Mouse (Mus musculus) liver, adult 2 months (tissue): ENCODE data around the gene Tmem191c. TPM values are rescaled to one million over a fixed set of nuclear protein-coding genes. Genes with fewer than 3 reads are reported as not detected.
A peak's percentile ranks its signal among the peaks of the same experiment; 100 is the strongest.

ENCODE experiments used
- DNase-seq: peaks from one replicate; pipeline ENCODE4 v3.0.0-alpha.2; 2011; ENCODE audit warnings: low read depth, low spot score; ENCODE audit errors: extremely low read depth
- H3K27ac ChIP-seq: fragments of 200-500 bp; replicated peaks from 2 replicates; pipeline ENCODE4 v1.5.1; 2012; ENCODE audit warnings: low read depth, mild to moderate bottlenecking, control low read depth, inconsistent platforms, low read length; ENCODE audit not compliant: insufficient read depth
- H3K27me3 ChIP-seq: fragments of 200-500 bp; 2 replicates; pipeline ENCODE4 v1.6.1; 2012; ENCODE audit warnings: mild to moderate bottlenecking, moderate library complexity, low read length, inconsistent platforms; ENCODE audit not compliant: control insufficient read depth, insufficient read depth
- H3K36me3 ChIP-seq: fragments of 200-500 bp; 2 replicates; pipeline ENCODE4 v1.6.1; 2012; ENCODE audit warnings: low read length, inconsistent platforms; ENCODE audit not compliant: control insufficient read depth, insufficient read depth
- H3K4me1 ChIP-seq: fragments of 200-500 bp; 2 replicates; pipeline ENCODE4 v1.6.1; 2011; ENCODE audit warnings: low read length; ENCODE audit not compliant: control insufficient read depth, insufficient read depth
- H3K4me3 ChIP-seq: fragments of 200-500 bp; 2 replicates; pipeline ENCODE4 v1.5.1; 2011; ENCODE audit warnings: low read depth, mild to moderate bottlenecking, control low read depth, low read length, moderate library complexity; ENCODE audit not compliant: insufficient read depth
- H3K79me2 ChIP-seq: fragments of 200-500 bp; 2 replicates; pipeline ENCODE4 v1.6.1; 2012; ENCODE audit warnings: inconsistent platforms, mild to moderate bottlenecking, low read length, moderate library complexity; ENCODE audit not compliant: control insufficient read depth, insufficient read depth
- H3K9ac ChIP-seq: fragments of 200-500 bp; 2 replicates; pipeline ENCODE4 v1.6.1; 2012; ENCODE audit warnings: low read depth, mild to moderate bottlenecking, control low read depth, inconsistent platforms, low read length
- CTCF ChIP-seq: fragments of 200-500 bp; IDR thresholded peaks from 2 replicates; pipeline ENCODE4 v1.5.1; 2011; ENCODE audit warnings: low read depth, low read length, control low read depth
- POLR2A ChIP-seq: fragments of 200-500 bp; IDR thresholded peaks from 2 replicates; pipeline ENCODE4 v1.6.1; 2011; ENCODE audit warnings: low read length, control low read depth; ENCODE audit not compliant: insufficient read depth; ENCODE audit errors: extremely low read depth
- WGBS: fragments of 180-500 bp; shearing (Covaris S2); methylation state at CpG from one replicate; pipeline ENCODE4 v1.1.7; 2018; 5-methylcytosine and 5-hydroxymethylcytosine counted together
- polyA plus RNA-seq: library from polyadenylated mRNA; depleted of rRNA; stranded (reverse); fragments of >200 nt; gene quantifications from 2 replicates; pipeline ENCODE4 v1.2.3, GENCODE M21; 2012
- total RNA-seq: library from RNA; depleted of rRNA; stranded (reverse); fragments of >200 nt; gene quantifications from 2 replicates; pipeline ENCODE4 v1.2.3, GENCODE M21; 2014

The Tmem191c gene
- total and polyA plus RNA-seq, 2 experiments, result 0.37 to 1.4 TPM

GRCm38 (mm10) chr16:17280471-17280870 lies 4.6 kb downstream of the Tmem191c start:
- Histone ChIP-seq H3K9ac (no peak overlapping the region), H3K4me1 (peaks cover 5% of the 10 kb centered on the region), H3K27me3 (no peaks in the 10 kb centered on the region), H3K79me2 (no peaks in the 10 kb centered on the region), H3K36me3 (no peaks in the 10 kb centered on the region), H3K27ac (no peak overlapping the region), H3K4me3 (no peak overlapping the region)
- TF ChIP-seq CTCF (no peak), POLR2A (no peak)
- no peak for DNase-seq
- 92% methylated on average over 11 of the region's 11 CpGs for WGBS

GRCm38 (mm10) chr16:17283151-17283550 lies 7.3 kb downstream of the Tmem191c start:
- TF ChIP-seq POLR2A, result no peak
- TF ChIP-seq CTCF, result no peak
- H3K9ac ChIP-seq, result no peak overlapping the region
- H3K4me1 ChIP-seq, result no peaks in the 10 kb centered on the region
- DNase-seq, result no peak
- no peaks in the 10 kb centered on the region for H3K27me3 ChIP-seq
- no peak overlapping the region for H3K27ac ChIP-seq
- WGBS, result 90% methylated on average over 6 of the region's 6 CpGs
- H3K4me3 ChIP-seq, result no peak overlapping the region
- peaks cover 3% of the 10 kb centered on the region; the same call in 1 of the 2 replicates for H3K36me3 ChIP-seq
- H3K79me2 ChIP-seq, result no peaks in the 10 kb centered on the region

- no peak for TF ChIP-seq POLR2A
- no peak for TF ChIP-seq CTCF
- no peak overlapping the region for H3K27ac ChIP-seq
Observed at GRCm38 (mm10) chr16:17287103-17287502, 11.2 kb downstream of the Tmem191c start.

GRCm38 (mm10) chr16:17291016-17291415 lies 15.1 kb downstream of the Tmem191c start:
- no peaks in the 10 kb centered on the region for H3K79me2 ChIP-seq
- no peak overlapping the region for H3K27ac ChIP-seq
- WGBS, result 94% methylated on average over 2 of the region's 2 CpGs
- no peak for DNase-seq
- H3K4me1 ChIP-seq, result no peaks in the 10 kb centered on the region
- no peak for TF ChIP-seq POLR2A
- no peak for TF ChIP-seq CTCF
- H3K9ac ChIP-seq, result no peak overlapping the region
- H3K36me3 ChIP-seq, result peaks cover 25% of the 10 kb centered on the region; the same call in 1 of the 2 replicates
- H3K27me3 ChIP-seq, result no peaks in the 10 kb centered on the region
- H3K4me3 ChIP-seq, result no peak overlapping the region

More at GRCm38 (mm10) chr16:17287103-17287502, 11.2 kb downstream of the Tmem191c start:
- Histone ChIP-seq H3K36me3 (peaks cover 13% of the 10 kb centered on the region; the same call in 1 of the 2 replicates), H3K79me2 (no peaks in the 10 kb centered on the region), H3K27me3 (no peaks in the 10 kb centered on the region), H3K9ac (no peak overlapping the region), H3K4me3 (no peak overlapping the region), H3K4me1 (no peaks in the 10 kb centered on the region)
- DNase-seq, result peak; percentile 14
- 62% methylated on average over 2 of the region's 2 CpGs for WGBS

- TF ChIP-seq CTCF, result peak; percentile 97
- no peak for TF ChIP-seq POLR2A
- Histone ChIP-seq H3K79me2 (no peaks in the 10 kb centered on the region), H3K36me3 (peaks cover 29% of the 10 kb centered on the region), H3K4me1 (no peaks in the 10 kb centered on the region), H3K27me3 (no peaks in the 10 kb centered on the region), H3K4me3 (no peak overlapping the region), H3K27ac (no peak overlapping the region), H3K9ac (no peak overlapping the region)
- 2% methylated on average over 2 of the region's 2 CpGs for WGBS
- DNase-seq, result peak; percentile 45
Observed at GRCm38 (mm10) chr16:17292751-17293150, 16.9 kb downstream of the Tmem191c start.

- TF ChIP-seq CTCF (no peak), POLR2A (no peak)
- Histone ChIP-seq H3K4me3 (no peak overlapping the region), H3K27ac (no peak overlapping the region), H3K27me3 (no peaks in the 10 kb centered on the region), H3K79me2 (no peaks in the 10 kb centered on the region), H3K9ac (no peak overlapping the region), H3K4me1 (no peaks in the 10 kb centered on the region), H3K36me3 (peaks cover 23% of the 10 kb centered on the region)
- 89% methylated on average over 3 of the region's 3 CpGs for WGBS
- no peak for DNase-seq
Observed at GRCm38 (mm10) chr16:17300818-17301217, 24.9 kb downstream of the Tmem191c start.
